Mouse (Mus musculus): ENCODE measurements around the gene Tpo.

DNA sequence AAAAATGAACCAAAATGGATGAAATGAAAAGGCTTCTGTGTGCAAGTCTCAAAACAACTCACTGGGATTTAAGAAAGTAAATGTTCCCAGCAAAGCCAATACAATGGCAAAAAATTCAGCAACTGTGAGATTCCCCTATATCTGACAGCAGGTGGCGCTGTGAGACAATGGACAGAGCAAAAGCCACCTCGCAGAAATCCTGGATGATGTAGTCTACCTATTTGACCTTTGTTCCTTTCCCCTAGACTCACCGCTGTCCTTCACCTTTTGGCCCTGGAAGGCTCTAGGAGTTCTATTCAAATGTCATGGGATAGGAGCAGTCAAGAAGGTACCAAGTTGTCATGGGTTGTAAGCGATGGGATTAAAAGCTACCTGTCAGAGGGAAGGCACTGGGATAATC, 82.2 kb downstream of the Tpo start:
- TF ChIP-seq POLR2A (IDR thresholded peaks at IDR 0.05; ENCODE audit: control insufficient read depth in 1 of 2, insufficient read depth in 1 of 2, low read depth in 1 of 2, low read length in 2 of 2, poor library complexity in 1 of 2) (no peak), E2F4 (IDR thresholded peaks at IDR 0.05; ENCODE audit: borderline replicate concordance, low read depth, low read length) (no peak), MAX (IDR thresholded peaks at IDR 0.05; ENCODE audit: low read length) (no peak), CTCF (IDR thresholded peaks at IDR 0.05 in 2 of 3, conservative IDR thresholded peaks at IDR 0.05 in 1 of 3; ENCODE audit: control insufficient read depth in 1 of 3, insufficient read depth in 1 of 3, low read depth in 2 of 3, low read length in 3 of 3, poor library complexity in 1 of 3, severe bottlenecking in 1 of 3) (no peak), CHD2 (IDR thresholded peaks at IDR 0.05; ENCODE audit: low read length) (no peak), MYC (IDR thresholded peaks at IDR 0.05; ENCODE audit: low read depth, low read length) (no peak), ZC3H11A (IDR thresholded peaks at IDR 0.05; ENCODE audit: low read depth, low read length) (no peak), NRF1 (IDR thresholded peaks at IDR 0.05; ENCODE audit: insufficient read depth, low read depth, low read length, poor library complexity, severe bottlenecking) (no peak), RCOR1 (IDR thresholded peaks at IDR 0.05; ENCODE audit: low read depth, low read length) (no peak), EP300 (IDR thresholded peaks at IDR 0.05; ENCODE audit: low read depth in 1 of 2, low read length in 2 of 2) (no peak), ZMIZ1 (IDR thresholded peaks at IDR 0.05; ENCODE audit: low read depth, low read length) (no peak), MEF2A (IDR thresholded peaks at IDR 0.05; ENCODE audit: extremely low read depth, insufficient replicate concordance, low read depth, low read length, poor library complexity, severe bottlenecking) (no peak)
